Mouse (Mus musculus): ENCODE measurements around the gene Smad3. TPM values are rescaled to one million over a fixed set of nuclear protein-coding genes. Genes with fewer than 3 reads are reported as not detected.

Gene Smad3
- total and polyA plus RNA-seq, 2 experiments from 2014 or later: 5.5 to 16.0 TPM

DNA sequence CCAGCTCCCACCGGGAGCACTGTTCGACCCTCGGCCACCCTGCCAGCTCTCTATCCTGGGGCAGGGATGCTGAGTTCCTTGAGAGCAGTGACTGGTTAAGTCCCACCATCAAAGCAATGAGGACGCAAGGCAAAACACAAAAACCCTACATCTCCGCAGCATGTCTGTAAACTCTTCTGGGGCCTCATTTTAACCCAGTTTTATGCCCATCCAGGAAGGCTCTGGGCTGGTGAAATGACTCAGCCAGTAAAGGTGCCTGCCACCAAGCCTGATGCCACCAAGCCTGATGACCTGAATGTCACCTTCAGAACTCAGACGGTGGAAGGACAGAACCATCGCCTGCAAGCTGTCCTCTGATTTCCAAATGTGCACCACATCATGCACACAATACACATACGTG lies 4.4 kb downstream of the Smad3 start:
- Histone ChIP-seq H3K9ac (no peak overlapping the region), H3K36me3 (ENCODE audit: insufficient read depth) (no peaks in the 10 kb centered on the region), H3K4me2 (ENCODE audit: low read depth) (no peak overlapping the region), H3K4me1 (ENCODE audit: insufficient read depth) (peaks cover 24% of the 10 kb centered on the region), H3K27ac (ENCODE audit: low read depth, low read length) (no peak overlapping the region), H3K4me3 (ENCODE audit: low read depth, low read length) (no peak overlapping the region), H3K9me3 (ENCODE audit: low read length) (no peaks in the 10 kb centered on the region), H3K27me3 (ENCODE audit: insufficient read depth, low read length) (no peaks in the 10 kb centered on the region)
- no peak for ATAC-seq
- TF ChIP-seq CTCF (IDR thresholded peaks at IDR 0.05; ENCODE audit: low read depth): no peak
- DNase-seq: no peak
- WGBS: 80% methylated on average over 8 of the region's 8 CpGs

DNA sequence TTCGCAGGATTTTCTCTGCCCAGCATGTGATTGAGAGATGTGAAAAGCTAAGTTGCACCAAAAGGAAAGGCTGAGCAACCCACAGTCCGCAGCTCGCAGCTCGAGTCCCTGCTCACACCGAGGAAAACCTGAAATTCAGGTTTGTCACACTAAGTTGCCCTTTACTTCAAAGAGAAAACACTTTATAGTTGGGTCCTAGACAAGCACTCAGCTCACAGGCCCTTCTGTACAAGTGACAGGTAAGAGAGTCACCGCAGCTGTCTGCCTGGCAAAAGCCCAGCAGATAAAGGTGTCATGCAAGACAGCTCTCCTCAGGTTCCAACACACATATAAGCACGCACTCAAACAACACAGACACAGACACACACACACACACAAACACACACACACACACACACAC lies 5.2 kb downstream of the Smad3 start:
- Histone ChIP-seq H3K4me1 (ENCODE audit: insufficient read depth) (peaks cover 24% of the 10 kb centered on the region), H3K27me3 (ENCODE audit: insufficient read depth, low read length) (no peaks in the 10 kb centered on the region), H3K4me3 (ENCODE audit: low read depth, low read length) (no peak overlapping the region), H3K27ac (ENCODE audit: low read depth, low read length) (no peak overlapping the region), H3K9me3 (ENCODE audit: low read length) (no peaks in the 10 kb centered on the region), H3K4me2 (ENCODE audit: low read depth) (no peak overlapping the region), H3K36me3 (ENCODE audit: insufficient read depth) (no peaks in the 10 kb centered on the region), H3K9ac (no peak overlapping the region)
- 79% methylated on average over 7 of the region's 7 CpGs for WGBS
- DNase-seq: no peak
- no peak for ATAC-seq
- TF ChIP-seq CTCF (IDR thresholded peaks at IDR 0.05; ENCODE audit: low read depth): no peak

DNA sequence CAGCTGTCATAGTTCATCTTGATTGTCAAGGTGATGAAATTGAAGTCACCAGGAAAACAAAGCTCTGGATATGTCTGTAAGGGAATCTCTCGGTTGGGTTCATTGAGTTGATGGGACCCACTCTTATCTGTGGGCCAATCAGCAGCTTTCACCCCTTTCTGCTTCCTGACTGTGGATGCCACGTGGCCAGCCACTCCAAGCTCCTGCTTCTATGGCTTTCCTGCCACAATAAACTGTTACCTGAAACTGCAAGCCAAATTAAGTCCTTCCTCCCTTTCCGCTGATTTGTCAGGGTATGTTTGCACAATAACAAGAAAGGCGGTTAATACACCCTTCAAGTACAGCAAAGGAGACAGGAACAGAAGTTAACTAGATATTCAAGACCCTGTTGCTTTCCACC lies 6.5 kb downstream of the Smad3 start:
- WGBS: 82% methylated on average over 4 of the region's 4 CpGs
- no peak overlapping the region for H3K4me2 ChIP-seq (ENCODE audit: low read depth)
- ATAC-seq: no peak
- H3K27ac ChIP-seq (ENCODE audit: low read depth, low read length): no peak overlapping the region
- H3K36me3 ChIP-seq (ENCODE audit: insufficient read depth): no peaks in the 10 kb centered on the region
- H3K4me3 ChIP-seq (ENCODE audit: low read depth, low read length): no peak overlapping the region
- H3K4me1 ChIP-seq (ENCODE audit: insufficient read depth): peaks cover 20% of the 10 kb centered on the region
- no peak for DNase-seq
- H3K9ac ChIP-seq: no peak overlapping the region
- no peaks in the 10 kb centered on the region for H3K9me3 ChIP-seq (ENCODE audit: low read length)
- no peaks in the 10 kb centered on the region for H3K27me3 ChIP-seq (ENCODE audit: insufficient read depth, low read length)
- TF ChIP-seq CTCF (IDR thresholded peaks at IDR 0.05; ENCODE audit: low read depth): no peak

DNA sequence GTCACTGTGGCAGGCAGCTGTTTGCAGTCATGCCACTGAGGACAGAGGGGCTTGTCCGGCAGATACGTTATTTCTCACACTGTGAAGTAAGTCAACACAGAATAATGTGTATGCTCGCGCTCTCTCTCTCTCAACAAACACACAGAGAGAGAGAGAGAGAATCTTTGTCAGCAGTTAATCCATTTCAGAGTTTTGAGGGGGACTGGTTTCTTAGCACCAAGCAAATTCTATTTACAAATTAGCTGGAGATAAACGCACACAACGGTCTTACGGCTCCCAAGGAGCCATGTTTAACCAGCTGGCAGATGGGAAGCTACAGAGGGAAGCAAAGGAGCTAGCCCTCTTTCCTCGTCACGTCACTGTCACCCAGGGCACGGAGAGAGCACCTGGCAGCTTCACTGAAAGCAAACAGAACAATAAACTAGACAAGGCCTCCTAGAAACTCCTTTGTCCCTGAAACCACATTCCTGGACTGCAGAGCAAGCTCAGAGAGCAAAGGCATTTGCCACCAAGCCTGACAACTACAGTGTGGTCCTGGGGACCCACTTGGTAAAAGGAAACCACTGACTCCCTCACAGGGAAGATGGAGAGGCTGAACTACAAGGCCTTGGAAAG lies 7.3 kb downstream of the Smad3 start:
- no peak for DNase-seq
- no peak for ATAC-seq
- Histone ChIP-seq H3K4me1 (ENCODE audit: insufficient read depth) (peaks cover 12% of the 10 kb centered on the region), H3K27ac (ENCODE audit: low read depth, low read length) (no peak overlapping the region), H3K4me2 (ENCODE audit: low read depth) (no peak overlapping the region), H3K36me3 (ENCODE audit: insufficient read depth) (no peaks in the 10 kb centered on the region), H3K27me3 (ENCODE audit: insufficient read depth, low read length) (no peaks in the 10 kb centered on the region), H3K4me3 (ENCODE audit: low read depth, low read length) (no peak overlapping the region), H3K9ac (no peak overlapping the region), H3K9me3 (ENCODE audit: low read length) (no peaks in the 10 kb centered on the region)
- no peak for TF ChIP-seq CTCF (IDR thresholded peaks at IDR 0.05; ENCODE audit: low read depth)
- WGBS: 16% methylated on average over 10 of the region's 10 CpGs

DNA sequence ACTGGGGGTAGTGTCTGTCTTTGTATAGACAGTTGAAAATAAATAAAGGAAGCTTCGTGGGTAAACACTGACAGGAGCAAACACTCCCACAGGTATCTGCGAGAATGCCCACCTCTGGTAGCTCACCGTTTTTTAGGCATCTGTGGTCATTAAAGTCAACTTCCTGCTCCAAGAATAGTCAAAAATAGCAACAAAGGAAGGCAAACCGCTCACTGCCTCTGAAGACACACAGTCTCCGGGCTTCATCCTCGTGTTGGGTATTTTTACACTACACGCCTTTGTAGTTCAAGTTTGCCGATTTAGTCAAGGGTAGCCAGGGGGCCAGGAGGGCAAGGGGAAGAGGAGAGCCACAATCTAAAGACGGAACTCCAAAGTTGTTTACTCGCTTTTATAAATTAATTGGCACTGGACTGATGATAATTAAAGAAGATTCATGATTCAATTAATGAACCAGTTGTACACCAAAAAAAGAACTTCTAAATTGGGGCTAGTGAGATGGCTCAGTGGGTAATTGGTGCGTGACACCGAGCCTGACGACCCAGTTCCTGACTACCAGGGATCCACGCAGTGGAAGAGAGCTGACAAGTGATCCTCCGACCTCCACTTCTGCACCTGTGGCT lies 8.4 kb downstream of the Smad3 start:
- no peak overlapping the region for H3K27ac ChIP-seq (ENCODE audit: low read depth, low read length)
- no peaks in the 10 kb centered on the region for H3K36me3 ChIP-seq (ENCODE audit: insufficient read depth)
- ATAC-seq (no peak), DNase-seq (no peak)
- WGBS: 46% methylated on average over 15 of the region's 15 CpGs
- H3K4me2 ChIP-seq (ENCODE audit: low read depth): no peak overlapping the region
- no peak overlapping the region for H3K9ac ChIP-seq
- H3K4me3 ChIP-seq (ENCODE audit: low read depth, low read length): no peak overlapping the region
- TF ChIP-seq CTCF (IDR thresholded peaks at IDR 0.05; ENCODE audit: low read depth): no peak
- peaks cover 6% of the 10 kb centered on the region; the same call in 1 of the 2 replicates for H3K4me1 ChIP-seq (ENCODE audit: insufficient read depth)
- no peaks in the 10 kb centered on the region for H3K27me3 ChIP-seq (ENCODE audit: insufficient read depth, low read length)
- H3K9me3 ChIP-seq (ENCODE audit: low read length): no peaks in the 10 kb centered on the region

DNA sequence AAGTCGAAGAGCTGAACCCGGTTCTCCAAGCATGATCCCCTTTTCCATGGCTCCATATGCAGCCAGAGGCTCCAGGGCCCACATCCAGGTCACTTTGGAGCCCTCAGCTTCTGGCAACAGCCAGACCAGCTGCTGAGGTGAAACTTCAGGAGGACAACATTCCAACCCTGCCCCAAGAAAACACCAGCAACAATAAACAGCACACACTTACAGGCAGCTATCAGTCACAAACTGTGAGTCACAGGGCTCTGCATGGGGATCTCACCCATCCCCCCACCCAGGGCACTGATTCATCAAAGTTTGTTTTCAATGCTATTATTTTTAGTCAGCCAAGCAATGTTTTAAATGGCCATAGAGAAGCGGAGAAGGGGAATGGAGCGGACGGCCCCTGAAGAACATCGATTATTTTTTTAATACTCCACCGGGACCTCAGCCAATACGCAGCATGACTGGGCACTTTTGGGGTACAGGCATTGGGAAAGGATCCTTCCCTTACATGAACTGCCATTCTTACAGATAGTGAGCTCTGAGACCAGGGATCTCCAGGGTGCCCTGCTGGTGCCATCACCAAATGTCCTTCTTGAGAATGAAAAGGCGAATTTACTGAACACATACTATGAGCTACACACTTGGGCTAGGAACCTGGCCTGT lies 10.0 kb downstream of the Smad3 start:
- no peaks in the 10 kb centered on the region for H3K27me3 ChIP-seq (ENCODE audit: insufficient read depth, low read length)
- H3K4me3 ChIP-seq (ENCODE audit: low read depth, low read length): no peak overlapping the region
- DNase-seq (no peak), ATAC-seq (no peak)
- no peak for TF ChIP-seq CTCF (IDR thresholded peaks at IDR 0.05; ENCODE audit: low read depth)
- H3K4me2 ChIP-seq (ENCODE audit: low read depth): no peak overlapping the region
- 67% methylated on average over 9 of the region's 9 CpGs for WGBS
- H3K4me1 ChIP-seq (ENCODE audit: insufficient read depth): peaks cover 4% of the 10 kb centered on the region; the same call in 1 of the 2 replicates
- H3K27ac ChIP-seq (ENCODE audit: low read depth, low read length): no peak overlapping the region
- H3K9me3 ChIP-seq (ENCODE audit: low read length): no peaks in the 10 kb centered on the region
- no peaks in the 10 kb centered on the region for H3K36me3 ChIP-seq (ENCODE audit: insufficient read depth)
- no peak overlapping the region for H3K9ac ChIP-seq

DNA sequence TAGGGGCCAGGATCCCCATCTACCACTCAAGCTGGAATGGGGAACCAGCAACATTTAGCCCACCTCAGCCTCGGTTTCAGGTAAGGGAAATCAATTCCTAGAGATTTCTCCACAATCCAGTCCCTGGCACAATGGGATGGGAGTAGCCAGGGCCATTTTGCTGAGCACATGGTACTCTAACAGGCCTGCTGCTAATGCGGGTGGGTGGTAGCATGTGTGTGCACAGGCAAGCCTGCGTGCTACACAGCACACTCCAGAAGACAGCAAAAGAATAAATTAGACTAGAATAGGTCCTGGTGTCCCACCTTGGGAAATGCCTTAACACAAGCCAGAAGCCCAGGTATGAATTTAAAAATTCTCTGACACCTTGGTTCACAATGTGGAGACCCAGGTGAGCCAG lies 10.8 kb downstream of the Smad3 start:
- DNase-seq: no peak
- Histone ChIP-seq H3K4me2 (ENCODE audit: low read depth) (no peak overlapping the region), H3K9ac (no peak overlapping the region), H3K4me1 (ENCODE audit: insufficient read depth) (peaks cover 5% of the 10 kb centered on the region; the same call in 1 of the 2 replicates), H3K27ac (ENCODE audit: low read depth, low read length) (no peak overlapping the region), H3K9me3 (ENCODE audit: low read length) (no peaks in the 10 kb centered on the region), H3K36me3 (ENCODE audit: insufficient read depth) (no peaks in the 10 kb centered on the region), H3K27me3 (ENCODE audit: insufficient read depth, low read length) (no peaks in the 10 kb centered on the region), H3K4me3 (ENCODE audit: low read depth, low read length) (no peak overlapping the region)
- no peak for ATAC-seq
- 92% methylated on average over 3 of the region's 3 CpGs for WGBS
- TF ChIP-seq CTCF (IDR thresholded peaks at IDR 0.05; ENCODE audit: low read depth): no peak
